Mouse (Mus musculus) midbrain, embryonic 11.5 days (tissue): ENCODE data around the gene Cacna1i. TPM values are rescaled to one million over a fixed set of nuclear protein-coding genes. Genes with fewer than 3 reads are reported as not detected.

Experiments used
- ATAC-seq: fragments of 200-750 bp; cut with Nextera tagmentation; 2 replicates; pipeline ENCODE4 v1.8.0; 2017; ENCODE audit warnings: moderate TSS enrichment, moderate library complexity; ENCODE audit not compliant: low FRiP score
- DNase-seq: peaks from one replicate; pipeline ENCODE4 v3.0.0; 2015; ENCODE audit warnings: low spot score; ENCODE audit errors: missing footprints
- H3K27ac ChIP-seq: fragments of 300-500 bp; sonication (generic); 2 replicates; pipeline ENCODE4 v1.5.1; 2014; ENCODE audit warnings: low read depth, low read length
- H3K27me3 ChIP-seq: fragments of 300-500 bp; sonication (generic); 2 replicates; pipeline ENCODE4 v1.6.1; 2014; ENCODE audit warnings: mild to moderate bottlenecking, low read length, moderate library complexity, mixed read lengths; ENCODE audit not compliant: control insufficient read depth, insufficient read depth
- H3K36me3 ChIP-seq: fragments of 300-500 bp; sonication (generic); 2 replicates; pipeline ENCODE4 v1.6.1; 2014; ENCODE audit warnings: mild to moderate bottlenecking, low read length, moderate library complexity, mixed read lengths; ENCODE audit not compliant: control insufficient read depth, insufficient read depth
- H3K4me1 ChIP-seq: fragments of 300-500 bp; sonication (generic); 2 replicates; pipeline ENCODE4 v1.6.1; 2014; ENCODE audit warnings: low read length; ENCODE audit not compliant: control insufficient read depth, insufficient read depth
- H3K4me2 ChIP-seq: fragments of 300-500 bp; sonication (generic); 2 replicates; pipeline ENCODE4 v1.6.1; 2014; ENCODE audit warnings: mild to moderate bottlenecking, moderate library complexity
- H3K4me3 ChIP-seq: fragments of 300-500 bp; sonication (generic); 2 replicates; pipeline ENCODE4 v1.5.1; 2014; ENCODE audit warnings: low read depth, low read length
- H3K9ac ChIP-seq: fragments of 300-500 bp; sonication (generic); 2 replicates; pipeline ENCODE4 v1.6.1; 2014; ENCODE audit warnings: low read length
- H3K9me3 ChIP-seq: fragments of 300-500 bp; sonication (generic); 2 replicates; pipeline ENCODE4 v1.6.1; 2016; ENCODE audit warnings: low read length; ENCODE audit not compliant: control insufficient read depth
- WGBS: fragments of 180-500 bp; shearing (Covaris S2); extraction: QIAGEN DNeasy Blood & Tissue Kit; methylation state at CpG from one replicate; pipeline ENCODE4 v1.1.7; 2014; 5-methylcytosine and 5-hydroxymethylcytosine counted together
- polyA plus RNA-seq: library from polyadenylated mRNA; unstranded; fragments of >200 nt; fragmentation: Nextera tagmentation; extraction: Ambion mirVana; gene quantifications from 2 replicates; pipeline ENCODE4 v1.2.1, GENCODE M21; 2014

Cacna1i gene
- polyA plus RNA-seq, 1 experiment from 2014 or later: 0.05 TPM

- H3K4me3 ChIP-seq: peak within 1 kb of the TSS; percentile 93
- peaks cover 8% of the 10 kb centered on the region; the same call in 1 of the 2 replicates for H3K4me1 ChIP-seq
- DNase-seq (peak; percentile 98), ATAC-seq (peak; percentile 91)
- H3K27ac ChIP-seq: peak within 1 kb of the TSS; percentile 20; the same call in 1 of the 2 replicates
- no peaks in the 10 kb centered on the region for H3K9me3 ChIP-seq
- peak within 1 kb of the TSS; percentile 81 for H3K9ac ChIP-seq
- H3K4me2 ChIP-seq: peak within 1 kb of the TSS; percentile 77
- 2% methylated on average over 60 of the region's 66 CpGs for WGBS
- no peaks in the 10 kb centered on the region for H3K27me3 ChIP-seq
- H3K36me3 ChIP-seq: no peaks in the 10 kb centered on the region
Observed at GRCm38 (mm10) chr15:80263610-80264575, 23.1 kb upstream of the Cacna1i start, which contains the start of gene Rps19bp1. TSS of gene Rps19bp1 (minus strand) at chr15:80264315.

GRCm38 (mm10) chr15:80266281-80266680 is 20.8 kb upstream of the Cacna1i start:
- no peak overlapping the region for H3K4me2 ChIP-seq
- H3K4me1 ChIP-seq: peaks cover 6% of the 10 kb centered on the region; the same call in 1 of the 2 replicates
- H3K27me3 ChIP-seq: no peaks in the 10 kb centered on the region
- DNase-seq: peak; percentile 97
- no peak for ATAC-seq
- no peak overlapping the region for H3K27ac ChIP-seq
- H3K9me3 ChIP-seq: no peaks in the 10 kb centered on the region
- H3K36me3 ChIP-seq: no peaks in the 10 kb centered on the region
- WGBS: 0% methylated on average over 2 of the region's 2 CpGs
- no peak overlapping the region for H3K4me3 ChIP-seq
- no peak overlapping the region for H3K9ac ChIP-seq

- Histone ChIP-seq H3K27me3 (no peaks in the 10 kb centered on the region), H3K9ac (no peak overlapping the region), H3K4me1 (no peaks in the 10 kb centered on the region), H3K4me3 (no peak overlapping the region), H3K9me3 (no peaks in the 10 kb centered on the region), H3K4me2 (no peak overlapping the region), H3K27ac (no peak overlapping the region), H3K36me3 (no peaks in the 10 kb centered on the region)
- DNase-seq (no peak), ATAC-seq (no peak)
- 70% methylated on average over 3 of the region's 3 CpGs for WGBS
Observed at GRCm38 (mm10) chr15:80271858-80272396, 15.1 kb upstream of the Cacna1i start.

GRCm38 (mm10) chr15:80277107-80277506 is 9.9 kb upstream of the Cacna1i start:
- Histone ChIP-seq H3K9me3 (no peaks in the 10 kb centered on the region), H3K27me3 (no peaks in the 10 kb centered on the region), H3K4me2 (no peak overlapping the region), H3K27ac (no peak overlapping the region), H3K36me3 (no peaks in the 10 kb centered on the region), H3K4me1 (peaks cover 3% of the 10 kb centered on the region; the same call in 1 of the 2 replicates), H3K4me3 (no peak overlapping the region), H3K9ac (no peak overlapping the region)
- no peak for DNase-seq
- no peak for ATAC-seq
- 42% methylated on average over 9 of the region's 9 CpGs for WGBS

GRCm38 (mm10) chr15:80277625-80278024 is 9.4 kb upstream of the Cacna1i start:
- DNase-seq (peak; percentile 94), ATAC-seq (no peak)
- Histone ChIP-seq H3K27ac (no peak overlapping the region), H3K36me3 (no peaks in the 10 kb centered on the region), H3K4me3 (no peak overlapping the region), H3K27me3 (no peaks in the 10 kb centered on the region), H3K4me1 (peaks cover 3% of the 10 kb centered on the region; the same call in 1 of the 2 replicates), H3K9ac (no peak overlapping the region), H3K4me2 (no peak overlapping the region), H3K9me3 (no peaks in the 10 kb centered on the region)
- 2% methylated on average over 6 of the region's 6 CpGs for WGBS

- H3K27me3 ChIP-seq: no peaks in the 10 kb centered on the region; the same call in 1 of the 2 replicates
- DNase-seq: no peak
- no peaks in the 10 kb centered on the region for H3K36me3 ChIP-seq
- H3K4me1 ChIP-seq: peaks cover 3% of the 10 kb centered on the region; the same call in 1 of the 2 replicates
- H3K9ac ChIP-seq: no peak overlapping the region
- ATAC-seq: no peak
- H3K4me3 ChIP-seq: no peak overlapping the region
- no peak overlapping the region for H3K4me2 ChIP-seq
- H3K9me3 ChIP-seq: no peaks in the 10 kb centered on the region
- no peak overlapping the region for H3K27ac ChIP-seq
- 61% methylated on average over 5 of the region's 5 CpGs for WGBS
Observed at GRCm38 (mm10) chr15:80278121-80278759, 8.8 kb upstream of the Cacna1i start.

- WGBS: 88% methylated on average over 2 of the region's 2 CpGs
- Histone ChIP-seq H3K4me3 (no peak overlapping the region), H3K9me3 (no peaks in the 10 kb centered on the region), H3K9ac (no peak overlapping the region), H3K27me3 (no peaks in the 10 kb centered on the region; the same call in 1 of the 2 replicates), H3K36me3 (no peaks in the 10 kb centered on the region), H3K27ac (no peak overlapping the region), H3K4me1 (peaks cover 3% of the 10 kb centered on the region; the same call in 1 of the 2 replicates), H3K4me2 (no peak overlapping the region)
- ATAC-seq (no peak), DNase-seq (no peak)
Observed at GRCm38 (mm10) chr15:80279053-80279452, 8.0 kb upstream of the Cacna1i start.

GRCm38 (mm10) chr15:80280646-80281045 is 6.4 kb upstream of the Cacna1i start:
- H3K4me1 ChIP-seq: peaks cover 3% of the 10 kb centered on the region; the same call in 1 of the 2 replicates
- no peaks in the 10 kb centered on the region for H3K36me3 ChIP-seq
- ATAC-seq (no peak), DNase-seq (peak; percentile 98)
- H3K27me3 ChIP-seq: peaks cover 3% of the 10 kb centered on the region
- no peak overlapping the region for H3K9ac ChIP-seq
- no peak overlapping the region for H3K4me3 ChIP-seq
- 17% methylated on average over 6 of the region's 6 CpGs for WGBS
- H3K4me2 ChIP-seq: no peak overlapping the region
- no peaks in the 10 kb centered on the region for H3K9me3 ChIP-seq
- H3K27ac ChIP-seq: no peak overlapping the region
